Mouse (Mus musculus) lung, postnatal 0 days (tissue): ENCODE measurements at regions not wholly inside any gene's neighbourhood (a gene's known extent, or its start where the extent isn't known, plus 50 kb on each side); places are given as distances from the start of the nearest gene placed in this dataset.

ENCODE experiments used
- CTCF ChIP-seq: IDR thresholded peaks from 2 replicates; pipeline ENCODE4 v1.5.1; 2016; ENCODE audit warnings: antibody characterized with exemption, mild to moderate bottlenecking
- EP300 ChIP-seq: IDR thresholded peaks from 2 replicates; pipeline ENCODE4 v1.6.1; 2016; ENCODE audit warnings: antibody characterized with exemption, mild to moderate bottlenecking, control low read depth

DNA sequence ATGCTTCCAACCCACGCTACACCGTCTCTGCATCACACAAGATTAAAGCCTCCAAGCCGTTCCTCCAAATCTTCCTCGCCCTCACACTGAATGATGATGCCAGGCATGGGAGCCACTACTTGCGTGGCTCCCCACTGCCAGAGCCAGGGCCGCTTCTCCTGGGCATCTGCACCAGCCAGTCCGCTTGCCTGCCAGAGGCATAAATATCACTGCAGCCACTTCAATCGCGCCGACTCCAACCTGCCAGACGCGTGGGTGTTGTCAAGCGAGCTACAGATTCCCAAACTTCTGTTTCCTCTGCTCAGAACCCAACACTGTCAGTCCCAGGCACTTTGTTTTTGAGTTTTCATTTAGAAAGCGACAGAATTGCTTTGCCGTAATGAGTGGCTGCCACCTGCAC, 99.3 kb downstream of the Drd1 start:
- TF ChIP-seq CTCF, result no peak
- no peak for TF ChIP-seq EP300
